Comparison of ENCODE assay signal across 12 mouse cellular contexts in the genomic region with DNA sequence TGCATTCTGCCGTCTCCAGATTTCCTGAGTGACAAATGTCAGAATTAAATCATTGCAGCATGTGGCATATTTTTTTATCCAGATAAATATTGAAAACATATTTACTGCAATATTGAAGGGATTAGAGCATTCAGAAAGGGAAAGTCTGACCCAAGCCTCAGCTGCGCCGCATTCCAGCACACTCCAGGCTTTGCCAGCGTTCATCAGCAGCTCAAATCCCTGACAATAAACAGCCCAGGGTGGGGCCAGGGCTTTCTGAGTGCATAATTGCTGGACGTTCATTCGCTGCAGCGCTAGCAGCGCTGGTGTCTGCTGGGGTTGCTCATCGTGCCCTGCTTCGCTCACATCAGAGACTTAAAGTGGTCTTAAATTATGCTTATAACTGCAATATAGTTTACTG.
DNase-seq lines count a peak whose midpoint lies in the region; ATAC-seq and TF ChIP-seq lines count a peak whose summit lies in the region.
"Had no signal": no experiment of that assay in that cellular context is flagged by ENCODE, and none has a peak within 500 bp of the region (broad histone marks: within the 10 kb centered on the region; RNA-seq: fewer than 3 reads in every experiment).

No protein-coding gene starts in this region.

- no peaks in the 10 kb centered on the region for H3K9me3 ChIP-seq in heart, embryonic 16.5 days (replicated peaks; ENCODE audit: control insufficient read depth, low read length)
- no peaks in the 10 kb centered on the region for H3K9me3 ChIP-seq in limb, embryonic 15.5 days
- H3K9me3 ChIP-seq: neural tube, embryonic 13.5 days had no signal

- no peak overlapping the region for H3K9ac ChIP-seq in heart, embryonic 16.5 days (ENCODE audit: low read length)
- no peak overlapping the region for H3K9ac ChIP-seq in limb, embryonic 15.5 days
- H3K9ac ChIP-seq: neural tube, embryonic 13.5 days had no signal

- TF ChIP-seq POLR2A in thymus, adult 2 months (IDR thresholded peaks at IDR 0.05; ENCODE audit: control insufficient read depth, extremely low read depth, insufficient read depth, low read length, poor library complexity), result no peak

- H3K4me1 ChIP-seq in heart, embryonic 16.5 days (ENCODE audit: control insufficient read depth, insufficient read depth, low read length), result no peaks in the 10 kb centered on the region
- peaks cover 6% of the 10 kb centered on the region; the same call in 1 of the 2 replicates for H3K4me1 ChIP-seq in limb, embryonic 15.5 days
- no peaks in the 10 kb centered on the region for H3K4me1 ChIP-seq in thymus, adult 2 months (replicated peaks; ENCODE audit: control insufficient read depth, insufficient read depth, low read length)
- H3K4me1 ChIP-seq: neural tube, embryonic 13.5 days had no signal

- intact Hi-C loops in heart, postnatal 25 days (cut with DNase I), result no loop called here

- no peaks in the 10 kb centered on the region for H3K36me3 ChIP-seq in heart, embryonic 16.5 days (ENCODE audit: control insufficient read depth, insufficient read depth)
- no peaks in the 10 kb centered on the region for H3K36me3 ChIP-seq in limb, embryonic 15.5 days
- H3K36me3 ChIP-seq in thymus, adult 2 months (ENCODE audit: control insufficient read depth, insufficient read depth, low read length), result no peaks in the 10 kb centered on the region
- H3K36me3 ChIP-seq: neural tube, embryonic 13.5 days had no signal

- H3K27ac ChIP-seq in heart, embryonic 16.5 days (ENCODE audit: low read length), result no peak overlapping the region
- no peak overlapping the region for H3K27ac ChIP-seq in limb, embryonic 15.5 days
- no peak overlapping the region for H3K27ac ChIP-seq in thymus, adult 2 months (ENCODE audit: control insufficient read depth, insufficient read depth, low read length)
- H3K27ac ChIP-seq: neural tube, embryonic 13.5 days had no signal

- H3K27me3 ChIP-seq in heart, embryonic 16.5 days (ENCODE audit: control insufficient read depth, insufficient read depth, low read length), result no peaks in the 10 kb centered on the region
- no peaks in the 10 kb centered on the region for H3K27me3 ChIP-seq in limb, embryonic 15.5 days
- H3K27me3 ChIP-seq in thymus, adult 2 months (ENCODE audit: control insufficient read depth, insufficient read depth, low read length), result no peaks in the 10 kb centered on the region
- H3K27me3 ChIP-seq: CH12.LX; neural tube, embryonic 13.5 days had no signal

- no peak overlapping the region for H3K4me3 ChIP-seq in heart, embryonic 16.5 days (ENCODE audit: low read length)
- no peak overlapping the region for H3K4me3 ChIP-seq in limb, embryonic 15.5 days
- H3K4me3 ChIP-seq in thymus, adult 2 months (ENCODE audit: control insufficient read depth, insufficient read depth, low read length), result no peak overlapping the region
- H3K4me3 ChIP-seq: neural tube, embryonic 13.5 days had no signal

- ATAC-seq in heart, embryonic 16.5 days (replicated peaks; ENCODE audit: extremely low read depth, insufficient read depth, low FRiP score), result peak; percentile 60; the same call in 1 of the 2 replicates
- ATAC-seq in limb, embryonic 15.5 days (ENCODE audit: insufficient number of reproducible peaks, low FRiP score, low TSS enrichment, low read depth), result no peak
- ATAC-seq in inflammation-experienced regulatory T-cells, adult 6 months, result no peak

- no peak for DNase-seq in heart, postnatal 25 days (ENCODE audit: low spot score)
- peak; percentile 22 to 60 for DNase-seq in urinary bladder, postnatal 4 days (ENCODE audit: low spot score in 2 of 2)
- no peak for DNase-seq in urinary bladder, adult 18-20 months (ENCODE audit: low spot score in 2 of 2)
- DNase-seq in yolk sac, embryonic 10.5 days (ENCODE audit: low spot score), result peak; percentile 6
- DNase-seq in thymus, adult 2 months, result no peak
- DNase-seq: kidney, adult 9 months had no signal

- 43% methylated on average over 10 of the region's 10 CpGs for WGBS in heart, embryonic 16.5 days
- 23% methylated on average over 10 of the region's 10 CpGs for WGBS in limb, embryonic 15.5 days
- 89% methylated on average over 10 of the region's 10 CpGs for WGBS in thymus, adult 2 months

- no peak for TF ChIP-seq CTCF in thymus, adult 2 months (IDR thresholded peaks at IDR 0.05; ENCODE audit: borderline replicate concordance, control insufficient read depth, extremely low read depth, insufficient read depth, low read length, poor library complexity)

- H3K4me2 ChIP-seq in heart, embryonic 16.5 days (ENCODE audit: low read depth, low read length), result peak overlapping the region; percentile 41
- peak overlapping the region; percentile 15; the same call in 1 of the 2 replicates for H3K4me2 ChIP-seq in limb, embryonic 15.5 days
- H3K4me2 ChIP-seq: liver, embryonic 11.5 days; neural tube, embryonic 13.5 days had no signal

Comparison
In these comparisons a context has a peak if more than half of its experiments do, and no peak if none do; other contexts are left out.
1. DNase-seq: peak in urinary bladder, postnatal 4 days (2 of 2) and yolk sac, embryonic 10.5 days (single experiment); none in heart, postnatal 25 days (single experiment), urinary bladder, adult 18-20 months (0 of 2) and thymus, adult 2 months (single experiment).